Mouse (Mus musculus) megakaryocyte, embryonic 14.5 days (primary cell): ENCODE measurements around the gene Cryzl2. TPM values are rescaled to one million over a fixed set of nuclear protein-coding genes. Genes with fewer than 3 reads are reported as not detected.

ENCODE experiments used
- H3K27me3 ChIP-seq: replicated peaks from 2 replicates; pipeline ENCODE3; 2012; ENCODE audit warnings: inconsistent platforms
- H3K36me3 ChIP-seq: replicated peaks from 2 replicates; pipeline ENCODE3; 2012; ENCODE audit warnings: low read length, inconsistent platforms, mixed read lengths
- H3K4me1 ChIP-seq: 2 replicates; pipeline ENCODE4 v1.6.1; 2012; ENCODE audit warnings: inconsistent platforms
- H3K4me3 ChIP-seq: replicated peaks from 2 replicates; pipeline ENCODE3; 2012; ENCODE audit warnings: moderate library complexity, mild to moderate bottlenecking, inconsistent platforms
- H3K9me3 ChIP-seq: 2 replicates; pipeline ENCODE4 v1.6.1; 2012; ENCODE audit warnings: inconsistent platforms
- FLI1 ChIP-seq: IDR thresholded peaks from 2 replicates; pipeline ENCODE4 v1.6.1; 2012; ENCODE audit warnings: low read length, inconsistent platforms, mixed read lengths
- GATA1 ChIP-seq: IDR thresholded peaks from 3 replicates; pipeline ENCODE4 v1.6.1; 2012; ENCODE audit warnings: mixed read lengths, low read length, inconsistent platforms, borderline replicate concordance
- polyA plus RNA-seq: library from polyadenylated mRNA; stranded (reverse); fragments of >175 nt; gene quantifications from 2 replicates; pipeline ENCODE4 v1.2.3, GENCODE M21; 2012; ENCODE audit warnings: low replicate concordance; ENCODE audit not compliant: insufficient read depth

Gene Cryzl2
- polyA plus RNA-seq, 1 experiment, result 2.2 TPM

- H3K27me3 ChIP-seq, result peaks cover 2% of the 10 kb centered on the region
- peaks cover 24% of the 10 kb centered on the region for H3K4me1 ChIP-seq
- peak overlapping the region; percentile 53 for H3K4me3 ChIP-seq
- no peaks in the 10 kb centered on the region for H3K9me3 ChIP-seq
- no peak for TF ChIP-seq GATA1
- TF ChIP-seq FLI1, result no peak
- no peaks in the 10 kb centered on the region for H3K36me3 ChIP-seq
Observed at GRCm38 (mm10) chr1:157449981-157450636, 8.3 kb upstream of the Cryzl2 start.

- TF ChIP-seq FLI1, result no peak
- TF ChIP-seq GATA1, result no peak
- H3K27me3 ChIP-seq, result peaks cover 2% of the 10 kb centered on the region
- no peaks in the 10 kb centered on the region for H3K36me3 ChIP-seq
- peaks cover 15% of the 10 kb centered on the region for H3K4me1 ChIP-seq
- no peaks in the 10 kb centered on the region for H3K9me3 ChIP-seq
- no peak overlapping the region for H3K4me3 ChIP-seq
Observed at GRCm38 (mm10) chr1:157452284-157452683, 6.1 kb upstream of the Cryzl2 start.

GRCm38 (mm10) chr1:157452759-157453549 is 5.4 kb upstream of the Cryzl2 start:
- TF ChIP-seq GATA1, result no peak
- no peak for TF ChIP-seq FLI1
- Histone ChIP-seq H3K4me3 (no peak overlapping the region), H3K27me3 (peaks cover 2% of the 10 kb centered on the region)

GRCm38 (mm10) chr1:157454876-157455275 is 3.5 kb upstream of the Cryzl2 start:
- Histone ChIP-seq H3K4me1 (peaks cover 11% of the 10 kb centered on the region), H3K4me3 (no peak overlapping the region), H3K36me3 (no peaks in the 10 kb centered on the region), H3K9me3 (no peaks in the 10 kb centered on the region), H3K27me3 (no peaks in the 10 kb centered on the region)
- no peak for TF ChIP-seq FLI1
- no peak for TF ChIP-seq GATA1

More at GRCm38 (mm10) chr1:157452759-157453549, 5.4 kb upstream of the Cryzl2 start:
- Histone ChIP-seq H3K36me3 (no peaks in the 10 kb centered on the region), H3K9me3 (no peaks in the 10 kb centered on the region), H3K4me1 (peaks cover 15% of the 10 kb centered on the region)

GRCm38 (mm10) chr1:157457789-157458188 is 588 bp upstream of the Cryzl2 start:
- Histone ChIP-seq H3K4me1 (peaks cover 17% of the 10 kb centered on the region), H3K36me3 (no peaks in the 10 kb centered on the region), H3K4me3 (no peak overlapping the region), H3K27me3 (no peaks in the 10 kb centered on the region), H3K9me3 (no peaks in the 10 kb centered on the region)
- TF ChIP-seq GATA1 (no peak), FLI1 (no peak)

GRCm38 (mm10) chr1:157459904-157460303 is 1.5 kb downstream of the Cryzl2 start:
- Histone ChIP-seq H3K4me1 (peaks cover 17% of the 10 kb centered on the region), H3K4me3 (no peak overlapping the region), H3K9me3 (no peaks in the 10 kb centered on the region), H3K27me3 (no peaks in the 10 kb centered on the region), H3K36me3 (no peaks in the 10 kb centered on the region)
- TF ChIP-seq GATA1 (no peak), FLI1 (no peak)

GRCm38 (mm10) chr1:157461276-157461675 is 2.9 kb downstream of the Cryzl2 start:
- Histone ChIP-seq H3K36me3 (no peaks in the 10 kb centered on the region), H3K9me3 (no peaks in the 10 kb centered on the region), H3K4me1 (peaks cover 17% of the 10 kb centered on the region), H3K27me3 (no peaks in the 10 kb centered on the region), H3K4me3 (no peak overlapping the region)
- TF ChIP-seq FLI1, result no peak
- TF ChIP-seq GATA1, result no peak

GRCm38 (mm10) chr1:157462336-157462735 is 4.0 kb downstream of the Cryzl2 start:
- TF ChIP-seq GATA1 (no peak), FLI1 (no peak)
- no peaks in the 10 kb centered on the region for H3K36me3 ChIP-seq

GRCm38 (mm10) chr1:157465194-157465593 is 6.8 kb downstream of the Cryzl2 start:
- Histone ChIP-seq H3K36me3 (no peaks in the 10 kb centered on the region), H3K4me1 (peaks cover 13% of the 10 kb centered on the region), H3K27me3 (no peaks in the 10 kb centered on the region), H3K4me3 (no peak overlapping the region), H3K9me3 (no peaks in the 10 kb centered on the region)
- TF ChIP-seq GATA1, result no peak
- no peak for TF ChIP-seq FLI1

More at GRCm38 (mm10) chr1:157462336-157462735, 4.0 kb downstream of the Cryzl2 start:
- peaks cover 17% of the 10 kb centered on the region for H3K4me1 ChIP-seq
- H3K4me3 ChIP-seq, result no peak overlapping the region
- H3K9me3 ChIP-seq, result no peaks in the 10 kb centered on the region
- H3K27me3 ChIP-seq, result no peaks in the 10 kb centered on the region

GRCm38 (mm10) chr1:157467866-157468265 is 9.5 kb downstream of the Cryzl2 start:
- Histone ChIP-seq H3K36me3 (no peaks in the 10 kb centered on the region), H3K4me1 (peaks cover 3% of the 10 kb centered on the region; the same call in 1 of the 2 replicates), H3K27me3 (peaks cover 4% of the 10 kb centered on the region), H3K4me3 (no peak overlapping the region), H3K9me3 (no peaks in the 10 kb centered on the region)
- TF ChIP-seq GATA1, result no peak
- no peak for TF ChIP-seq FLI1
